Mouse (Mus musculus): ENCODE measurements around the gene Abhd4. TPM values are rescaled to one million over a fixed set of nuclear protein-coding genes. Genes with fewer than 3 reads are reported as not detected.
A peak's percentile ranks its signal among the peaks of the same experiment; 100 is the strongest.
"Not testable (repeated sequence)": the region's sequence is repeated elsewhere in the genome, so short reads cannot be mapped to it uniquely, and the experiment has no call there.

The Abhd4 gene
- total RNA-seq, 2 experiments from 2014 or later = 23.2 to 24.8 TPM

GRCm38 (mm10) chr14:54223315-54224063, 30.5 kb upstream of the Abhd4 start:
- DNase-seq = no peak

DNA sequence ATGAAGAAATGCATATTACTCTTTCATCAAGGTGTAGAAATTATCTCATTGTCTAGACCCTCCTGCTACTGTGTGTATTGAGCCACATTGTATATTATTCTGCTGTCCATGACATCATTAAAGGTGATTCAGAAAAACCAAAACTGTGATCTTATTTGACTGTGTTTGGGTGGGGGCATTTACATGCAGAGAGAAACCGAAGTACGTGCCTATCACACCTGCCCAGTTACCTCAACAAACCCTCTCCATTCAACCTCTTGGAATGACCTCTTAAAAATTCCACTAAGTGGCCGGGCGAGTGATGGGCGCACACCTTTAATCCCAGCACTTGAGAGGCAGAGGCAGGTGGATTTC, 29.9 kb upstream of the Abhd4 start:
- no peak for DNase-seq

DNA sequence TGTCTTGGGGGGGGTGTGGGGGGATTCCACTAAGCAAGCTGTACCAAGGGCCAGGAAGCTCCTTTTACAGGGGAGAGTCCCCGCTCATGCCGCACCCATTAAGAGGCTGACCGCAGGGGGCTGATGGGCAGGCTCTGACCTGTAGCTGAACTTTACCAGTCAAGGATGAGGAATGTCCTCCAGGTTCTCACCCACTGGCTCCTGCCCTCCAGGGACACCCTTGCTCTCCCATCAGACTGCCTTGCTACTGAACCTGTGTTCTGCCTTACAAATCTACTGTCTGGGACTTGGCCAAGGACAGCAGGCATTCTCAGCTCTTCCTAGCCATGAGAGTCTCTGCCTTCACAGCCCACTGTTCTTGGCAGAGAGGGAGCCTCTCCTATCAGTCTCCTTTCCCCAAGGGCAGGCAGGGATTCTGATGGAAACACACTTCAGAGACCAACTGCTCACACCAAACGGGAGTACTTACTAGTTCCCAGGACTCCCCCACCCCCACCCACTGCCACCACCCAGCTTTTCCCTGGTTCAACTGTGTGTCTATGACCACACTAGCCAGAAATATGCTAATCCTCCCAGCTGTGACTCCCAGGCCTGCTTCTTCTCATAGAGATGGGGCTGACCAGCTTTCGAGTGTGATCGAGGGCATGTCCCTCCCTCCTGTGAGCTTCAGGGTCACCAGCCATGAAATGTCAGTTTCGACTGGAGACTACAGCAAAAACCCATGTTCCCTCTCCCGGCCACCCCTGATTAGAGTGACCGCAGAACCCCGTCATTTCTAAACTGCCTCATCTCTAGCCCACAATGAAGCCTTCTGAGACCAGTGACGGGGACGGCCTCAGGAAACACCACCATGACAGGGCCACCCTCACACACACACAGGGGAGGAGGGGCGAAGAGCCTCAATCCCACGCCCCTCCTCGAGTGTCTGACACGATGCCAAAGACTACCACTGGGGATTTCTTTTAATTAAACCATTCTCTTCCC, 29.2 kb upstream of the Abhd4 start:
- no peak for DNase-seq

- no peak for DNase-seq
These were observed 28.3 kb upstream of the Abhd4 start for GRCm38 (mm10) chr14:54225725-54226124.

DNA sequence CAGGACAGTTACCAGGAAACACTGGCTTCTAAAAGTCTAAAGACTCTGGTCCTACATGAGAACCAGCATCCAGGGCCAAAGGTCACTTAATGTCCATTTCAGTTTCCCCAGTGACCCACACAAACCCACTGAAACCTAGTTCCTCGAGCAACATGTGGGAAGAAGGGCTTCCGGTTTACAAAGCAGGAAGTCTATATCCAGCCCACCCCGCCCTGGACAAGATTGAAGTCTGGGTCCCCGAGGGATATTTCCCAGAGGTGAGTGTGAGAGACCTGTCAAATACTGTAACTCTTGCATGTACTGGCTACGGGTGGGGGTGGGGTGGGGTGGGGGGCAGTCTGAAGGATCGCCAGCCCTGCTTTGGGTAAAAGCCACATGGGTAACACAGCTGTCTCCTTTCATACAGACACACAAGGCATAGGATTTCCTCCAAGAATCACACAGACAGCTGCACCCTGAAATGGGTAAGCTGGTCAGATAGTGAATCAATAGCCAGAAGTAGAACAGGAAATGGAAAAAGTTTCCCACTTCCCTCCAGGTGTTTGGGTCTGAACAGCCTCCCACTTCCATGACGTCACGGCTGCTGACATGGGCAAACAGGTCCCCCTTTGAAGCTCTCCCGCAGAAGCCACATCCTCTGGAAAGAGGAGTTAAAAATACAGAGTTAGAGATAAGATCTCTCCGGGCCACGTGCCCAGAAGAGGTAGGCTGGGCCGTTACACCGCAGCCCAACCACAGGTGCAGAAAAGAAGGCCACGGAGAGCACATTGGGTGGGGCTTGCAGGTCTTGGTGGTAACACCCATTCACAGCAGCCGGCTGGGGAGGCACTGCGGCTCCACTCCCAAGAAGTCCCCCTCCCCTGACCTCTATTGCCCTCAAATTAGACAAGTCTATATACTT, 26.8 kb upstream of the Abhd4 start:
- DNase-seq = no peak

GRCm38 (mm10) chr14:54227911-54228451, 26.0 kb upstream of the Abhd4 start:
- peak; percentile 73 for DNase-seq

DNA sequence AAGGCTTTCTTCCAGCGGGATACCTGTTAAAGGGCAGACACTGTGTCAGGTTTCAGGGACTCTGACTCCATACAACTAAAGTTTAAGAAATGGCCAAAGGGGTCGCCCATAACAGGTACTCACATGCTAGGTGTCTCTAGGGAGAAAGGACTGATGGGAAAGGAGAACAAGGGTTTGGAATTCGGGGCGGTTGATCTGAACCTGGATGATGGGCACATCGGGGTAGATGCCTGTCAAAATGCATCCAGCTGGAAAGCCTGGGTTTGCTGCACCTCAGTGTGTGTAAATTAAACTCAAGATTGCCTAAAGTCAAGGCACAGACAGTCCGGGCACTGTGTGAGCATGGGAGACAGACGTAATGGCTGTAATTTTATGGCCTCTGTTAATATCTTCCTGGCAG, 25.5 kb upstream of the Abhd4 start:
- no peak for DNase-seq

GRCm38 (mm10) chr14:54228933-54229713, 24.9 kb upstream of the Abhd4 start:
- DNase-seq = no peak

- not testable (repeated sequence) for DNase-seq
These were observed 24.1 kb upstream of the Abhd4 start for GRCm38 (mm10) chr14:54229849-54230248.

GRCm38 (mm10) chr14:54230638-54231150, 23.3 kb upstream of the Abhd4 start:
- DNase-seq = no peak

DNA sequence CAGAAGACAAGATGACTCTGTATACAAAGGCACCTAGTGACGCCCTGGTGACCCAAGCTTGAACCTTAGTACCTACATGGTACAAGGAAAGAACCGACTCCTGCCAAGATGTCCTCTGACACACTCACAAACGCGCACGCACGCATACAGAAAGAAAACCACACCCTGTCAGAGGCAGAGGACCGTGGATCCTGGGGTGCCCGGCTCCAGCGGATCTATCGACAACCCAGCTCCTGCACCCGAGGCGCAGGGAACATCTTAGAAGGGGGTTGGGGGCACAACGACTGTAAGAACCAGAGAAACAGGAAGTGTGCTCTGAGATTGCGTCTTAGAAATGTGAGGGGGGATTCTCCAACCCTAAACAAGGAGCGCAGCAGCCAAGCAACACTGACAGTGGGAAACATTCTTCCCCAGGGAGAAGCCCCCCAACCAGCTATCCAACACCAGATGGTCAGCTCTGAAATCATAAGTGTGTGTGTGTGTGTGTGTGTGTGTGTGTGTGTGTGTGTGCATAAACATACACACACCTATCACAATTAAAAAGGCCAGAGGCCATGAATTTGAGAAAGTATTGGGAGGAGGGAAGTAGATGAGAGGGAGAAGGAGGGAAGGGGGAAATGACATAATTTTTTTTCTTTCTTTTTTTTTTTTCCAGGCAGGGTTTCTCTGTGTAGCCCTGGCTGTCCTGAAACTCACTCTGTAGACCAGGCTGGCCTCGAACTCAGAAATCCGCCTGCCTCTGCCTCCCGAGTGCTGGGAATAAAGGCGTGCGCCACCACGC, 22.6 kb upstream of the Abhd4 start:
- no peak for DNase-seq

GRCm38 (mm10) chr14:54232143-54232542, 21.8 kb upstream of the Abhd4 start:
- no peak for DNase-seq

- no peak for DNase-seq
These were observed 21.0 kb upstream of the Abhd4 start for GRCm38 (mm10) chr14:54232811-54233558.

GRCm38 (mm10) chr14:54233559-54234143, 20.3 kb upstream of the Abhd4 start:
- no peak for DNase-seq

- DNase-seq = no peak
These were observed 19.6 kb upstream of the Abhd4 start for GRCm38 (mm10) chr14:54234231-54235040.

DNA sequence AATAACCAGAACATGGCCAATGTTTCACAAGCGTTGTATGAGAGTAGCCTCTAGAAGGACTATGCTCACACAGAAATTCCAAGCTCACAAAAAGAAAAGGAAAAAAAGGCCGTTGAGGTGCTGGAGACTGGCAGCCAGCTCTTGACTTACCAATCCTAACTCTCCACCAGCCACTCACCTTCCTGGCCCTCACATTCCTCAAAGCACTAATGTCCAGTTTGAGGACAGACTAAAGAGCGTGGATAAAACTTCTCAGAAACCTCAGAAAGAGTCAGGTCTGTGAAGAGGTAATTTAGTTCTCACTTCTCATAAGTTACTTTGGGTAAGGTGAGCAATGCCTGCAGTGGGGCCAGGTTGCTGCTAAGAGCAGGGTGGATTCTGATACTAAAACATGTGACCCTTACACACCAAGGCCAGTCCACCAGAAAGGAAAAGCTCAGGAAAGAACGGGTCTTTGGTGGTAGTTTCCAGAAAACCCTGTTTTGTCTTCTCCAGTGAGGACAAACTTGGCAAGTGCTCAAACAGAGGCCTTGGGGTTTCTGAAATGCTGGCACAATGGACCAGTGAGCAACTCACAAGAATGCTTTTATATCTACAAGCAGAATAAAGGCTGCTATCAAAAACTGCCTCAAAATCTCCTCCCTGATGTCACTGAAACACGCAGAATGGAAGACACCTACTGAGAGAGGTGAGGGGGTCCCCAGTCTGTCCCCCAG, 18.0 kb upstream of the Abhd4 start:
- no peak for DNase-seq

- DNase-seq = no peak
These were observed 17.1 kb upstream of the Abhd4 start for GRCm38 (mm10) chr14:54236881-54237280.
